Mouse (Mus musculus) MEL (cell line): ENCODE measurements at regions not wholly inside any gene's neighbourhood (a gene's known extent, or its start where the extent isn't known, plus 50 kb on each side); places are given as distances from the start of the nearest gene placed in this dataset.
A peak's percentile ranks its signal among the peaks of the same experiment; 100 is the strongest.

ENCODE experiments used
- DNase-seq: peaks from one replicate; pipeline ENCODE4 v3.0.0; 2011; ENCODE audit warnings: low read depth, low spot score
- H3K27ac ChIP-seq: 2 replicates; pipeline ENCODE4 v1.5.1; 2012; ENCODE audit warnings: low read depth, mild to moderate bottlenecking, control low read depth, low read length, moderate library complexity; ENCODE audit not compliant: control insufficient read depth
- H3K27me3 ChIP-seq, 2 experiments: fragments of 150-350 bp in 1 of 2; sonication (generic) in 1 of 2; 2 replicates each; pipeline ENCODE4 v1.6.1; 2012; ENCODE audit warnings: low read length in 2 of 2, mild to moderate bottlenecking in 2 of 2, improper control_type of control experiment in 1 of 2, moderate library complexity in 1 of 2; ENCODE audit not compliant: insufficient read depth in 2 of 2, control insufficient read depth in 1 of 2
- H3K36me3 ChIP-seq, 2 experiments: 2 replicates each; pipeline ENCODE4 v1.6.1; 2012 to 2014; ENCODE audit warnings: low read length in 2 of 2, improper control_type of control experiment in 1 of 2, inconsistent platforms in 1 of 2, mild to moderate bottlenecking in 1 of 2; ENCODE audit not compliant: insufficient read depth in 2 of 2, control insufficient read depth in 1 of 2
- H3K4me1 ChIP-seq, 2 experiments: fragments of 150-350 bp in 1 of 2; sonication (generic) in 1 of 2; 2 replicates each; pipeline ENCODE4 v1.6.1; 2012; ENCODE audit warnings: low read length in 2 of 2, improper control_type of control experiment in 1 of 2, mild to moderate bottlenecking in 1 of 2; ENCODE audit not compliant: insufficient read depth in 2 of 2, control insufficient read depth in 1 of 2
- H3K4me3 ChIP-seq, 2 experiments: fragments of 150-350 bp in 1 of 2; sonication (generic) in 1 of 2; 2 replicates each; pipeline ENCODE4 v1.5.1; 2012; ENCODE audit warnings: low read depth in 2 of 2, low read length in 2 of 2, mild to moderate bottlenecking in 2 of 2, moderate library complexity in 2 of 2, control low read depth in 1 of 2, improper control_type of control experiment in 1 of 2; ENCODE audit not compliant: control insufficient read depth in 1 of 2, insufficient read depth in 1 of 2
- H3K79me2 ChIP-seq: 2 replicates; pipeline ENCODE4 v1.6.1; 2012; ENCODE audit warnings: mild to moderate bottlenecking, low read length, moderate library complexity; ENCODE audit not compliant: control insufficient read depth, poor library complexity, insufficient read depth
- H3K9ac ChIP-seq: 2 replicates; pipeline ENCODE4 v1.6.1; 2012; ENCODE audit warnings: low read depth, mild to moderate bottlenecking, control low read depth, low read length, moderate library complexity; ENCODE audit not compliant: control insufficient read depth, poor library complexity, severe bottlenecking
- H3K9me3 ChIP-seq: fragments of 150-350 bp; sonication (generic); replicated peaks from 2 replicates; pipeline ENCODE4 v1.6.1; 2012; ENCODE audit warnings: mild to moderate bottlenecking, low read length, improper control_type of control experiment, moderate library complexity; ENCODE audit not compliant: insufficient read depth
- CHD1 ChIP-seq: IDR thresholded peaks from 2 replicates; pipeline ENCODE4 v1.6.1; 2012; ENCODE audit warnings: low read depth, mild to moderate bottlenecking, inconsistent platforms, low read length, improper control_type of control experiment
- CTCF ChIP-seq, 3 experiments: IDR thresholded peaks in 2 of 3; conservative IDR thresholded peaks in 1 of 3; 2 replicates each; pipeline ENCODE4 v1.5.1; 2011 to 2012; ENCODE audit warnings: low read length in 3 of 3, low read depth in 2 of 3, mild to moderate bottlenecking in 2 of 3, improper control_type of control experiment in 1 of 3, inconsistent platforms in 1 of 3, mixed read lengths in 1 of 3, moderate library complexity in 1 of 3; ENCODE audit not compliant: control insufficient read depth in 1 of 3, insufficient read depth in 1 of 3, poor library complexity in 1 of 3, severe bottlenecking in 1 of 3
- E2F4 ChIP-seq: IDR thresholded peaks from 2 replicates; pipeline ENCODE4 v1.6.1; 2011; ENCODE audit warnings: low read depth, low read length, improper control_type of control experiment, borderline replicate concordance
- EP300 ChIP-seq, 2 experiments: IDR thresholded peaks; 2 replicates each; pipeline ENCODE4 v1.6.1; 2011; ENCODE audit warnings: improper control_type of control experiment in 2 of 2, low read length in 2 of 2, low read depth in 1 of 2, mild to moderate bottlenecking in 1 of 2
- GABPA ChIP-seq: IDR thresholded peaks from 2 replicates; pipeline ENCODE4 v1.6.1; 2012; ENCODE audit warnings: low read depth, mild to moderate bottlenecking, inconsistent platforms, low read length, improper control_type of control experiment, moderate library complexity
- MXI1 ChIP-seq: IDR thresholded peaks from 2 replicates; pipeline ENCODE4 v1.6.1; 2011; ENCODE audit warnings: mild to moderate bottlenecking, low read depth, low read length, improper control_type of control experiment
- NRF1 ChIP-seq: IDR thresholded peaks from 2 replicates; pipeline ENCODE4 v1.6.1; 2014; ENCODE audit warnings: low read depth, mild to moderate bottlenecking, inconsistent platforms, low read length, improper control_type of control experiment, moderate library complexity; ENCODE audit not compliant: poor library complexity, insufficient read depth, severe bottlenecking
- RCOR1 ChIP-seq: IDR thresholded peaks from 2 replicates; pipeline ENCODE4 v1.6.1; 2012; ENCODE audit warnings: low read depth, mild to moderate bottlenecking, inconsistent platforms, low read length, improper control_type of control experiment
- SMC3 ChIP-seq: IDR thresholded peaks from 2 replicates; pipeline ENCODE4 v1.6.1; 2011; ENCODE audit warnings: low read depth, low read length, improper control_type of control experiment
- TCF12 ChIP-seq: IDR thresholded peaks from 2 replicates; pipeline ENCODE4 v1.6.1; 2014; ENCODE audit warnings: low read depth, mild to moderate bottlenecking, inconsistent platforms, low read length, improper control_type of control experiment, moderate library complexity
- UBTF ChIP-seq: IDR thresholded peaks from 2 replicates; pipeline ENCODE4 v1.6.1; 2012; ENCODE audit warnings: low read depth, mild to moderate bottlenecking, inconsistent platforms, low read length, improper control_type of control experiment, moderate library complexity, borderline replicate concordance; ENCODE audit not compliant: insufficient read depth
- USF1 ChIP-seq: IDR thresholded peaks from 2 replicates; pipeline ENCODE4 v1.6.1; 2014; ENCODE audit warnings: low read depth, mild to moderate bottlenecking, inconsistent platforms, low read length, improper control_type of control experiment, moderate library complexity
- USF2 ChIP-seq, 2 experiments: IDR thresholded peaks; 2 replicates each; pipeline ENCODE4 v1.6.1; 2011 to 2012; ENCODE audit warnings: improper control_type of control experiment in 2 of 2, low read length in 2 of 2, borderline replicate concordance in 1 of 2, inconsistent platforms in 1 of 2, low read depth in 1 of 2, mild to moderate bottlenecking in 1 of 2; ENCODE audit not compliant: insufficient read depth in 1 of 2
- ZKSCAN1 ChIP-seq: IDR thresholded peaks from 2 replicates; pipeline ENCODE4 v1.6.1; 2012; ENCODE audit warnings: low read depth, mild to moderate bottlenecking, inconsistent platforms, low read length, improper control_type of control experiment, moderate library complexity

GRCm38 (mm10) chr4:125807923-125808322 is 216.4 kb upstream of the Csf3r start:
- H3K4me1 ChIP-seq, result no peaks in the 10 kb centered on the region
- TF ChIP-seq CTCF (IDR thresholded peaks at IDR 0.05 in 2 of 3, conservative IDR thresholded peaks at IDR 0.05 in 1 of 3; ENCODE audit: control insufficient read depth in 1 of 3, insufficient read depth in 1 of 3, low read depth in 2 of 3, low read length in 3 of 3, poor library complexity in 1 of 3, severe bottlenecking in 1 of 3) (peak in 2 of 3 experiments; percentile 15 to 16; a peak in 1 of 6 replicates), USF2 (IDR thresholded peaks at IDR 0.05; ENCODE audit: borderline replicate concordance in 1 of 2, insufficient read depth in 1 of 2, low read depth in 1 of 2, low read length in 2 of 2) (no peak)
- H3K27me3 ChIP-seq, result no peaks in the 10 kb centered on the region

GRCm38 (mm10) chr4:125809446-125810108 is 214.8 kb upstream of the Csf3r start:
- Histone ChIP-seq H3K9me3 (no peaks in the 10 kb centered on the region), H3K4me1 (no peaks in the 10 kb centered on the region), H3K27ac (no peak overlapping the region), H3K27me3 (no peaks in the 10 kb centered on the region), H3K9ac (no peak overlapping the region), H3K4me3 (no peak overlapping the region), H3K36me3 (no peaks in the 10 kb centered on the region), H3K79me2 (no peaks in the 10 kb centered on the region)
- no peak for DNase-seq
- TF ChIP-seq USF1 (no peak), EP300 (IDR thresholded peaks at IDR 0.05; ENCODE audit: low read depth in 1 of 2, low read length in 2 of 2) (no peak), GABPA (no peak), CHD1 (no peak), UBTF (no peak), E2F4 (no peak), MXI1 (no peak), SMC3 (no peak), RCOR1 (no peak), NRF1 (no peak), ZKSCAN1 (no peak), TCF12 (no peak)

More at GRCm38 (mm10) chr4:125807923-125808322, 216.4 kb upstream of the Csf3r start:
- no peak overlapping the region for H3K9ac ChIP-seq
- H3K9me3 ChIP-seq, result no peaks in the 10 kb centered on the region
- no peak for DNase-seq
- H3K4me3 ChIP-seq, result no peak overlapping the region
- no peaks in the 10 kb centered on the region for H3K79me2 ChIP-seq
- H3K27ac ChIP-seq, result no peak overlapping the region
- no peaks in the 10 kb centered on the region for H3K36me3 ChIP-seq
